Mouse (Mus musculus): ENCODE data around the gene Zfp580. TPM values are rescaled to one million over a fixed set of nuclear protein-coding genes. Genes with fewer than 3 reads are reported as not detected.

Gene Zfp580
- total and polyA plus RNA-seq, 3 experiments, result 1.0 to 19.9 TPM; not detected in 1

- Histone ChIP-seq H3K27me3 (ENCODE audit: control insufficient read depth in 1 of 2, insufficient read depth in 2 of 2, low read length in 2 of 2) (no peaks in the 10 kb centered on the region), H3K4me1 (ENCODE audit: control insufficient read depth in 1 of 2, insufficient read depth in 2 of 2, low read length in 2 of 2) (no peaks in the 10 kb centered on the region), H3K9ac (ENCODE audit: control insufficient read depth, low read depth, low read length, poor library complexity, severe bottlenecking) (no peak overlapping the region), H3K79me2 (ENCODE audit: control insufficient read depth, insufficient read depth, low read length, poor library complexity) (no peaks in the 10 kb centered on the region; the same call in 1 of the 2 replicates), H3K27ac (ENCODE audit: control insufficient read depth, low read depth, low read length) (no peak overlapping the region), H3K36me3 (ENCODE audit: control insufficient read depth in 1 of 2, insufficient read depth in 2 of 2, low read length in 2 of 2) (peaks cover 0 to 2% of the 10 kb centered on the region in 2 experiments; a peak in 1 of 4 replicates), H3K9me3 (replicated peaks; ENCODE audit: insufficient read depth, low read length) (no peaks in the 10 kb centered on the region), H3K4me3 (ENCODE audit: control insufficient read depth in 1 of 2, insufficient read depth in 1 of 2, low read depth in 2 of 2, low read length in 2 of 2) (no peak overlapping the region)
- no peak for TF ChIP-seq ZC3H11A (IDR thresholded peaks at IDR 0.05; ENCODE audit: low read depth, low read length)
- no peak for TF ChIP-seq MEF2A (IDR thresholded peaks at IDR 0.05; ENCODE audit: extremely low read depth, insufficient replicate concordance, low read depth, low read length, poor library complexity, severe bottlenecking)
- TF ChIP-seq BHLHE40 (IDR thresholded peaks at IDR 0.05; ENCODE audit: borderline replicate concordance, low read depth, low read length), result no peak
- TF ChIP-seq GABPA (IDR thresholded peaks at IDR 0.05; ENCODE audit: low read depth, low read length), result no peak
- TF ChIP-seq RCOR1 (IDR thresholded peaks at IDR 0.05; ENCODE audit: low read depth, low read length), result no peak
- DNase-seq (ENCODE audit: low read depth, low spot score), result no peak
Observed at GRCm38 (mm10) chr7:5030554-5031275, 20.6 kb upstream of the Zfp580 start.

DNA sequence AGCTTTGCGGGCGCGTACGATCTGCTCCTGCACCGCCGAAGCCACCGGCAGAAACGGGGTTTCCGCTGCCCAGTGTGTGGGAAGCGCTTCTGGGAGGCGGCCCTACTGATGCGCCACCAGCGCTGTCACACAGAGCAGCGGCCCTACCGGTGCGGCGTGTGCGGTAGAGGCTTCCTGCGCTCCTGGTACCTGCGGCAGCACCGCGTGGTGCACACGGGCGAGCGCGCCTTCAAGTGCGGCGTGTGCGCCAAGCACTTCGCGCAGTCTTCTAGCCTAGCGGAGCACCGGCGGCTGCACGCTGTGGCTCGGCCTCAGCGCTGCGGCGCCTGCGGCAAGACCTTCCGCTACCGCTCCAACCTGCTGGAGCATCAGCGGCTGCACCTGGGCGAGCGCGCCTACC lies 19.8 kb upstream of the Zfp580 start:
- H3K4me1 ChIP-seq (ENCODE audit: control insufficient read depth in 1 of 2, insufficient read depth in 2 of 2, low read length in 2 of 2), result no peaks in the 10 kb centered on the region
- H3K27ac ChIP-seq (ENCODE audit: control insufficient read depth, low read depth, low read length), result no peak overlapping the region
- peaks cover 0 to 2% of the 10 kb centered on the region in 2 experiments; a peak in 1 of 4 replicates for H3K36me3 ChIP-seq (ENCODE audit: control insufficient read depth in 1 of 2, insufficient read depth in 2 of 2, low read length in 2 of 2)
- no peaks in the 10 kb centered on the region for H3K27me3 ChIP-seq (ENCODE audit: control insufficient read depth in 1 of 2, insufficient read depth in 2 of 2, low read length in 2 of 2)
- no peak for TF ChIP-seq CTCF (IDR thresholded peaks at IDR 0.05 in 2 of 3, conservative IDR thresholded peaks at IDR 0.05 in 1 of 3; ENCODE audit: control insufficient read depth in 1 of 3, insufficient read depth in 1 of 3, low read depth in 2 of 3, low read length in 3 of 3, poor library complexity in 1 of 3, severe bottlenecking in 1 of 3)
- TF ChIP-seq SMC3 (IDR thresholded peaks at IDR 0.05; ENCODE audit: low read depth, low read length), result no peak
- no peak for TF ChIP-seq EP300 (IDR thresholded peaks at IDR 0.05; ENCODE audit: low read depth in 1 of 2, low read length in 2 of 2)
- no peak for TF ChIP-seq GABPA (IDR thresholded peaks at IDR 0.05; ENCODE audit: low read depth, low read length)
- TF ChIP-seq MAZ (IDR thresholded peaks at IDR 0.05; ENCODE audit: low read depth, low read length), result no peak
- no peak for TF ChIP-seq UBTF (IDR thresholded peaks at IDR 0.05; ENCODE audit: borderline replicate concordance, insufficient read depth, low read depth, low read length)
- TF ChIP-seq ZNF384 (IDR thresholded peaks at IDR 0.05; ENCODE audit: low read depth, low read length), result no peak
- no peak for TF ChIP-seq TAL1 (IDR thresholded peaks at IDR 0.05; ENCODE audit: low read length)
- no peak for TF ChIP-seq NELFE (IDR thresholded peaks at IDR 0.05; ENCODE audit: low read depth, low read length)
- TF ChIP-seq RAD21 (IDR thresholded peaks at IDR 0.05; ENCODE audit: low read depth, low read length), result no peak
- no peak for TF ChIP-seq POLR2A (IDR thresholded peaks at IDR 0.05; ENCODE audit: control insufficient read depth in 1 of 2, insufficient read depth in 1 of 2, low read depth in 1 of 2, low read length in 2 of 2, poor library complexity in 1 of 2)
- TF ChIP-seq RCOR1 (IDR thresholded peaks at IDR 0.05; ENCODE audit: low read depth, low read length), result no peak
- no peaks in the 10 kb centered on the region for H3K9me3 ChIP-seq (replicated peaks; ENCODE audit: insufficient read depth, low read length)
- no peaks in the 10 kb centered on the region; the same call in 1 of the 2 replicates for H3K79me2 ChIP-seq (ENCODE audit: control insufficient read depth, insufficient read depth, low read length, poor library complexity)
- H3K4me3 ChIP-seq (ENCODE audit: control insufficient read depth in 1 of 2, insufficient read depth in 1 of 2, low read depth in 2 of 2, low read length in 2 of 2), result no peak overlapping the region
- no peak overlapping the region for H3K9ac ChIP-seq (ENCODE audit: control insufficient read depth, low read depth, low read length, poor library complexity, severe bottlenecking)
- no peak for DNase-seq (ENCODE audit: low read depth, low spot score)
